Mouse (Mus musculus): ENCODE data around the gene Selenom. TPM values are rescaled to one million over a fixed set of nuclear protein-coding genes. Genes with fewer than 3 reads are reported as not detected.

The Selenom gene
- polyA plus RNA-seq, 1 experiment from 2014 or later = 225 TPM

DNA sequence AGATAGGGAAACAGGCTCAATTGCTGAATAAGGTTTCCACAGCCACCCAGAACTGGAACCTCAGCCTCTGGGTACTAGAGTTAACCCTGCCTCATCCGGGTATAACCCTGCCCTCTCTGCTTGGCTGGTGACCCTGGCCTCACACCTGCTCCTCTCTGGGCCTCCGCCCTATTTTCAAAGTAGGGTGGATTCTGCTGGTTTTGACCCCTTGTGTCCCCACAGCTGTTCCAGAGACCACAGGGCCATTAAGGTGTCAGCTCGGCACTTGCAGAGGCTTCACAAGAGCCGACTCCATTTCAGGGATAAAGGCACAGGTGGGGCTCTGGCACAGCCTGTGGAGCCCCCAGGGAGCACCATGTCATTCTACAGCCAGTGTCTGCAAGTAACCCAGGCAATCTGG is 21.7 kb upstream of the Selenom start:
- Histone ChIP-seq H3K9ac (ENCODE audit: low read depth, low read length) (no peak overlapping the region), H3K4me1 (ENCODE audit: control insufficient read depth, insufficient read depth, low read depth, low read length) (no peaks in the 10 kb centered on the region; the same call in 1 of the 2 replicates), H3K36me3 (ENCODE audit: control insufficient read depth, insufficient read depth, low read length) (no peaks in the 10 kb centered on the region), H3K4me3 (ENCODE audit: low read length) (no peak overlapping the region), H3K27me3 (replicated peaks; ENCODE audit: control insufficient read depth, insufficient read depth, low read length) (no peaks in the 10 kb centered on the region), H3K27ac (ENCODE audit: low read depth, low read length) (no peak overlapping the region), H3K9me3 (ENCODE audit: control insufficient read depth, low read length) (no peaks in the 10 kb centered on the region), H3K4me2 (ENCODE audit: low read length) (no peak overlapping the region)
- ATAC-seq = no peak
- 74% methylated on average over 4 of the region's 4 CpGs for WGBS

DNA sequence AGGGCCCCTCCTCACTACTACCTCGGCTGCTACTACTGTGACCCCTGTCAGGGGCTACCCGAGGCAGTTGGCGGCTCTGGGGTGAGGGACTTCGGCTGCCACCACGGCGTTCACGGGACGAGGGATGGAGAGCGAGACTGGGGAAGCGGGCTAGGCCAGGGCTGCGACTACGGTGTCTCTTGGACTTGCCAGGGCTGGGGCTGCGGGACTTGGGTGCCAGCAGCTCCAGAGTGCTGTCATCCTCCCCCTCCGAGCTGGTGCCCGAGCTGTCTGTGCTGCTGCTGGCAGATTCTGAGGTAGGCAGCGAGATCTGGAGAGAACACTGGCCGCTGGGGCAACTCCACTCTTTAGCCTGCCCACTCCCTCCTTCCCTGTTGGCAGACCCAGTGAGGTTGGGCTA is 19.6 kb upstream of the Selenom start:
- WGBS = 85% methylated on average over 17 of the region's 17 CpGs
- no peak overlapping the region for H3K9ac ChIP-seq (ENCODE audit: low read depth, low read length)
- no peak overlapping the region for H3K27ac ChIP-seq (ENCODE audit: low read depth, low read length)

DNA sequence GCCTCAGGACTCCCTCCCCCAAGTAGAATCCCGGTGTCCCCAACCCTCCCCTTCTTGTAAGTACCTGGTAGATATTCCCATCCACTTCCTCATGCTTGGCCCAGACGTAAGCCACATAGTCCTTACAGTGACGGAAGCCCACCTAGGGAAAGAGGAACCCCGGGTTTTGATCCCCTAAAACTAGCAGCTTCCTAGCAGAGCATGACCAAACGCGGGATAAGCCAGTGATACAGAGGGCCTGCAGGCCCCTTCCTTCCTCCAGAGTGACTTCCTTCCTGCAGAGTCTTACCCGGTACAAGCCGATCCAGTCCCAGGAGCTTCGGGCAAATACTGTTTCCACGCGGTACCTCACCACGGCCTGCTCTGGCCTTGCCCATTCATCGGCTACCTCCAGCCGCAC is 19.0 kb upstream of the Selenom start:
- Histone ChIP-seq H3K27me3 (replicated peaks; ENCODE audit: control insufficient read depth, insufficient read depth, low read length) (no peaks in the 10 kb centered on the region), H3K4me1 (ENCODE audit: control insufficient read depth, insufficient read depth, low read depth, low read length) (no peaks in the 10 kb centered on the region), H3K4me2 (ENCODE audit: low read length) (no peak overlapping the region), H3K9ac (ENCODE audit: low read depth, low read length) (no peak overlapping the region), H3K9me3 (ENCODE audit: control insufficient read depth, low read length) (no peaks in the 10 kb centered on the region), H3K27ac (ENCODE audit: low read depth, low read length) (no peak overlapping the region), H3K36me3 (ENCODE audit: control insufficient read depth, insufficient read depth, low read length) (no peaks in the 10 kb centered on the region), H3K4me3 (ENCODE audit: low read length) (no peak overlapping the region)
- 90% methylated on average over 14 of the region's 14 CpGs for WGBS
- ATAC-seq = no peak

More for the DNA sequence above, 19.6 kb upstream of the Selenom start:
- H3K27me3 ChIP-seq (replicated peaks; ENCODE audit: control insufficient read depth, insufficient read depth, low read length) = no peaks in the 10 kb centered on the region
- no peaks in the 10 kb centered on the region for H3K4me1 ChIP-seq (ENCODE audit: control insufficient read depth, insufficient read depth, low read depth, low read length)
- H3K9me3 ChIP-seq (ENCODE audit: control insufficient read depth, low read length) = no peaks in the 10 kb centered on the region
- no peak overlapping the region for H3K4me3 ChIP-seq (ENCODE audit: low read length)
- H3K36me3 ChIP-seq (ENCODE audit: control insufficient read depth, insufficient read depth, low read length) = no peaks in the 10 kb centered on the region
- ATAC-seq = no peak
- no peak overlapping the region for H3K4me2 ChIP-seq (ENCODE audit: low read length)

DNA sequence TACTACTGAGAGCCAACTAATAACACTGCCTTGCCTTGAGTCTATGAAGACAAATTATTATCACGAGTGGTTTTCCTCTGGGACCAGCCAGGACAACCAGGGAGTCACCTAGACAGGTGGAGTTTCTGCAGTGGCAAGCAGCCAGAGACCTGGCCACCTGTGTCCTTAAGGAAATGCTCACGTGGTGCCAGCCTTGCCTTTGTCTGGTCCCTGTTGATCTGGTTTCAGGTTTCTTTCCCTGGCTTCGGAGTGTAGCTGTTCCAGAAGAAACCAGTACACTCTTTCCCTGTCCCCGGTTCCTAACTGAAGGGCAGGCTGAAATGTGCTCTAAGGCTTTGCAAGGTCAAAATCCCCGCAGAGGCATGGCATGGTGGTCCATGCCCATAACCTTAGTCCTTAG is 17.7 kb upstream of the Selenom start:
- no peak overlapping the region for H3K9ac ChIP-seq (ENCODE audit: low read depth, low read length)
- no peaks in the 10 kb centered on the region for H3K36me3 ChIP-seq (ENCODE audit: control insufficient read depth, insufficient read depth, low read length)
- no peak overlapping the region for H3K4me3 ChIP-seq (ENCODE audit: low read length)
- no peak for ATAC-seq
- H3K4me2 ChIP-seq (ENCODE audit: low read length) = no peak overlapping the region
- H3K9me3 ChIP-seq (ENCODE audit: control insufficient read depth, low read length) = no peaks in the 10 kb centered on the region
- WGBS = 68% methylated on average over 5 of the region's 5 CpGs
- no peaks in the 10 kb centered on the region for H3K4me1 ChIP-seq (ENCODE audit: control insufficient read depth, insufficient read depth, low read depth, low read length)
- H3K27me3 ChIP-seq (replicated peaks; ENCODE audit: control insufficient read depth, insufficient read depth, low read length) = no peaks in the 10 kb centered on the region
- no peak overlapping the region for H3K27ac ChIP-seq (ENCODE audit: low read depth, low read length)

DNA sequence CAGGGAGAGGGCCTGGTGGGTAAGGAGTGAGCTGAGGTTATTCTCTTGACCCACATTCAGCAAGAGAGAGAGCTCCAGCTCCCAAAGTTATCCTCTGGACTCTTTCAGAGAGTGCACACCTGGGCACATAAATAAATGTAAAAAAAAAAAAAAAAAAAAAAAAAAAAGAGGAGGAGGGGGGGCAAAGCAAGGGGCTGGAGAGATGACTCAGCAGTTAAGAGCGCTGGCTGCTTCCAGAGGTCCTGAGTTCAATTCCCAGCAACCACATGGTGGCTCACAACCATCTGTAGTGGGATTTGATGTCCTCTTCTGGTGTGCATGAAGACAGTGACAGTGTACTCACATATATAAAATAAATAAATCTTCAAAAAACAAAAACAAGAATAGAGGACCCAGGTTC is 17.2 kb upstream of the Selenom start:
- no peak for ATAC-seq
- 87% methylated on average over 1 of the region's 1 CpGs for whole genome bisulfite sequencing

DNA sequence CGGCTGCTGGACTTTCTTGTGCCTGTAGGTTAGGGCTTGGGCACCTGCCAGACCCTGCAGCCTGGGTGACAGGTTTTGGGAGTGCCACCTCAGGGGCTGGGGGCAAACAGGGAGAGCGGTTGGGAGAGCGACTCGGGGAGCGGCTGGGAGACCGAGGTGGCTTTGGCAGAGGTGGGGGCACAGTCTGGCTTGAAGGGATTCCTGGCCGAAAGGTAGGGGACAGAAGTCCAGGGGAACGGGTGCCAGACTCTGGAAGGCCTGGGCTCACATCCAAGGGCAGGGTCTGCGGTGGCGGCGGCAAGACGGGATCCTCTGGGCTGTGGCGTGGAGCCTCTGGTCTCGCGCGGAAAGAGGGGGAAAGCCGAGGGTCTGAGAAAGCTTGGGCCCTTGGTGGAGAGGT is 12.4 kb upstream of the Selenom start:
- no peak overlapping the region for H3K4me2 ChIP-seq (ENCODE audit: low read length)
- no peak for ATAC-seq
- H3K4me1 ChIP-seq (ENCODE audit: control insufficient read depth, insufficient read depth, low read depth, low read length) = peaks cover 2% of the 10 kb centered on the region; the same call in 1 of the 2 replicates
- H3K4me3 ChIP-seq (ENCODE audit: low read length) = no peak overlapping the region
- H3K9me3 ChIP-seq (ENCODE audit: control insufficient read depth, low read length) = no peaks in the 10 kb centered on the region
- H3K27ac ChIP-seq (ENCODE audit: low read depth, low read length) = no peak overlapping the region
- 77% methylated on average over 17 of the region's 17 CpGs for WGBS
- H3K36me3 ChIP-seq (ENCODE audit: control insufficient read depth, insufficient read depth, low read length) = no peaks in the 10 kb centered on the region
- H3K9ac ChIP-seq (ENCODE audit: low read depth, low read length) = no peak overlapping the region
- no peaks in the 10 kb centered on the region for H3K27me3 ChIP-seq (replicated peaks; ENCODE audit: control insufficient read depth, insufficient read depth, low read length)

More for the DNA sequence above, 17.2 kb upstream of the Selenom start:
- H3K4me2 ChIP-seq (ENCODE audit: low read length) = no peak overlapping the region
- H3K9me3 ChIP-seq (ENCODE audit: control insufficient read depth, low read length) = no peaks in the 10 kb centered on the region
- no peak overlapping the region for H3K9ac ChIP-seq (ENCODE audit: low read depth, low read length)
- no peak overlapping the region for H3K27ac ChIP-seq (ENCODE audit: low read depth, low read length)
- no peaks in the 10 kb centered on the region for H3K27me3 ChIP-seq (replicated peaks; ENCODE audit: control insufficient read depth, insufficient read depth, low read length)
- no peak overlapping the region for H3K4me3 ChIP-seq (ENCODE audit: low read length)
- no peaks in the 10 kb centered on the region for H3K36me3 ChIP-seq (ENCODE audit: control insufficient read depth, insufficient read depth, low read length)
- no peaks in the 10 kb centered on the region for H3K4me1 ChIP-seq (ENCODE audit: control insufficient read depth, insufficient read depth, low read depth, low read length)

DNA sequence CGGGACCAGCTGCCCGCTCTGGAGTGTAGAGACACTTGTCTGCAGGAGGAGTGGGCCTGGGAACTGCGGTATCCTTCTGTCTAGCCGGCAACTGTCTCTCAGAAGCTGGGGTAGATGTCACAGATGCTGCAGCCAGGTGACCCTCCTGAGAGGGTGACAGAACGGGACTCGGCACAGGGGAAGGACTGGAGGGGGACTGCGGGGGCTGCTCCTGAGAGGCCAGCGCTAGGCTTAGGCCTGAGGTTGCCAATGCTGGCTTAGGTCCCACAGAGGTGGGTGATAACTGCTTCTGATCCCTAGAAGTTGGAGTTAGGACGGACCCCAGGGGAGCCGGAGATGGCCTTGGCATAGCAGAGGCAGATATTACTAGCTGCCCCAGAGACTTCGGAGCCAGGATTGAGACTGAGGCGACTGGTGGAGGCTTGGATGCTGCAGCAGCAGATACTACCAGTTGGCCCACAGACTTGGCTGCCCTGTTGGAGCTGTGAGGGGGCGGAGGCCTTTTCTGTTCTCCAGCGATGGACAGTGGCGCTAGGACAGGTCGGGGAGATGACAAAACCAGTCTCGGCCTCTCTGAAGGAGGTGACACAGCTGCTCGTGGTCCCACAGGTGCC is 11.9 kb upstream of the Selenom start:
- ATAC-seq = no peak
- no peaks in the 10 kb centered on the region for H3K36me3 ChIP-seq (ENCODE audit: control insufficient read depth, insufficient read depth, low read length)
- no peaks in the 10 kb centered on the region for H3K9me3 ChIP-seq (ENCODE audit: control insufficient read depth, low read length)
- 84% methylated on average over 18 of the region's 18 CpGs for WGBS
- no peaks in the 10 kb centered on the region for H3K27me3 ChIP-seq (replicated peaks; ENCODE audit: control insufficient read depth, insufficient read depth, low read length)
- no peak overlapping the region for H3K9ac ChIP-seq (ENCODE audit: low read depth, low read length)
- no peak overlapping the region for H3K27ac ChIP-seq (ENCODE audit: low read depth, low read length)
- no peak overlapping the region for H3K4me3 ChIP-seq (ENCODE audit: low read length)
- no peak overlapping the region for H3K4me2 ChIP-seq (ENCODE audit: low read length)
- H3K4me1 ChIP-seq (ENCODE audit: control insufficient read depth, insufficient read depth, low read depth, low read length) = peaks cover 2% of the 10 kb centered on the region; the same call in 1 of the 2 replicates

DNA sequence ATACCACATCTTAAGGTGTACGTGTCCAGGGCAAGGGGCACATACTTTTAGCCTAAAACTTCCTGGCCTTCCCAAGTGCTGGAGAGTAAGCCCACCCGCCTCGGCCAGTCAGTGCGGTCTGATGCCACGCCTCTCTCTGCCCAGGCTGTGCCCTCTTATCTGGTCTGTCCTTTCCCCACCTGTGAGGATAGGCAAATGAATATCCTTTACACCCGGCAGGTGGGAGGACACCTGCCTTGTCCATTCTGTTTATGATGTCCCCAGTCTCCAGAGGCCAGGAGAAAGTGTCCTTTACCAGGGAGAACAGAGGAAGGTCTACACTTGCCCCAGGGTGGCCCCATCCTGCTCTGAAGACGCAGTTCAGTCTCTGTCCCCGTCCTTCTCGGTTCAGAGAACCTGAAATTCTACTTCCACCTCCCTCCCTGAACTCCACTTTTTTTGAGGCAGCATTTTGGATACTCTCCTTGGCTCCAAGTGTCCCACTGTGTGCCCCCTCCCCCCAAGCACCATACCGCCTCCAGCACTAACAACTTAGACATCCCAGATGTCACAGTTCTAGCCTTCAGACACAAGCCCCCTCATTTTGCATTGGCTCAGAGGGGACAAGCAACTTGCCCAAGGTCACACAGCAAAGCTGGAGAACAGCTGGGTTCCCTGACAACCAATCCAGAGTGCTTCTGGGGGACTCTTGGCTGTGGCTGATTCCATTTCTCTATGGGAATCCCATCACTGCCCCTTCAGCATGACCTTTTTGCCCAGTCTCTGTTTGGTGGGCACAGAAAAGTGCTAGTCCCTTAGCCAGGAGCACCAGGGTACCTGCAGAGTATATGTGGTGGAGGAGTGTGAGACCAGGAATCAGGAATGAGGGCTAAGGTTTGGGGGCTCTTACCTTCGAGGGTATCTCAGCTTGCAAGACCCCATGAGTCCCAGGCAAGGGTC is 10.5 kb upstream of the Selenom start:
- H3K9me3 ChIP-seq (ENCODE audit: control insufficient read depth, low read length) = no peaks in the 10 kb centered on the region
- peak overlapping the region; percentile 68 for H3K9ac ChIP-seq (ENCODE audit: low read depth, low read length)
- WGBS = 63% methylated on average over 11 of the region's 11 CpGs
- H3K4me1 ChIP-seq (ENCODE audit: control insufficient read depth, insufficient read depth, low read depth, low read length) = peaks cover 2% of the 10 kb centered on the region; the same call in 1 of the 2 replicates
- ATAC-seq = peak; percentile 55
- no peaks in the 10 kb centered on the region for H3K36me3 ChIP-seq (ENCODE audit: control insufficient read depth, insufficient read depth, low read length)
- no peak overlapping the region for H3K27ac ChIP-seq (ENCODE audit: low read depth, low read length)
- H3K27me3 ChIP-seq (replicated peaks; ENCODE audit: control insufficient read depth, insufficient read depth, low read length) = no peaks in the 10 kb centered on the region
- peak overlapping the region; percentile 51 for H3K4me2 ChIP-seq (ENCODE audit: low read length)
- peak overlapping the region; percentile 48 for H3K4me3 ChIP-seq (ENCODE audit: low read length)

DNA sequence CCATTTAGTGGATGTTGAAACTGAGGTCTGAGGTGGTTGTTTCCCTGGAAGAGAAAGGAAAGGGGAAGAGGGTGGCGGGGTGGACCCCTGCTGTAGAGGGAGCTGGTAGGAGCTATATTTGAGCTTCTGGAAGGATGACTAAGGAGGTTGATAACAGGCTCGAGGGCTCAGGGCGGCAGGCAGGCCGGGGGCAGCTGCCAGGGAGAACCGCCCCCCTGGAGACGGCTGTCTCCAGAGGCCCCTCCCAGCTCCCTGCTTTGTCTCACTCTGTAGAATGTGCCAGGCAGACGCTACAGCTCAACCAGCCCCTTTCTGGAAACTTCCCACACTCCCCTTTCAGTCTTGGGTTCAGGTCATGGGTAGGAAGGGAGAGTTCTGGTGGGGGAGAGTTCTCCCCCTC is 6.3 kb upstream of the Selenom start:
- Histone ChIP-seq H3K4me2 (ENCODE audit: low read length) (no peak overlapping the region), H3K9ac (ENCODE audit: low read depth, low read length) (no peak overlapping the region), H3K9me3 (ENCODE audit: control insufficient read depth, low read length) (no peaks in the 10 kb centered on the region), H3K36me3 (ENCODE audit: control insufficient read depth, insufficient read depth, low read length) (no peaks in the 10 kb centered on the region), H3K4me3 (ENCODE audit: low read length) (no peak overlapping the region), H3K27me3 (replicated peaks; ENCODE audit: control insufficient read depth, insufficient read depth, low read length) (no peaks in the 10 kb centered on the region), H3K4me1 (ENCODE audit: control insufficient read depth, insufficient read depth, low read depth, low read length) (peaks cover 2% of the 10 kb centered on the region; the same call in 1 of the 2 replicates), H3K27ac (ENCODE audit: low read depth, low read length) (no peak overlapping the region)
- no peak for ATAC-seq
- 55% methylated on average over 7 of the region's 7 CpGs for WGBS

Data from hindbrain, embryonic 16.5 days (tissue).